Mouse (Mus musculus) C2C12 (cell line): ENCODE results near the gene Pdia3.

Experiments
- CEBPB ChIP-seq: IDR thresholded peaks from one replicate; pipeline ENCODE4 v1.6.1; 2011; ENCODE audit warnings: low read depth, mild to moderate bottlenecking, control low read depth, moderate library complexity
- CTCF ChIP-seq: IDR thresholded peaks from one replicate; pipeline ENCODE4 v1.5.1; 2011; ENCODE audit not compliant: control insufficient read depth, insufficient read depth, insufficient read length
- MAX ChIP-seq: IDR thresholded peaks from one replicate; pipeline ENCODE4 v1.6.1; 2011; ENCODE audit warnings: mild to moderate bottlenecking, control low read depth
- MYOD1 ChIP-seq: IDR thresholded peaks from one replicate; pipeline ENCODE4 v1.6.1; 2011; ENCODE audit warnings: low read depth; ENCODE audit not compliant: control insufficient read depth, insufficient read length
- USF1 ChIP-seq: IDR thresholded peaks from one replicate; pipeline ENCODE4 v1.6.1; 2011; ENCODE audit warnings: low read depth, mild to moderate bottlenecking, control low read depth, moderate library complexity

GRCm38 (mm10) chr2:121448739-121449535 is 35.4 kb downstream of the Pdia3 start, which contains the start of gene Serf2:
- TF ChIP-seq CTCF = no peak
- no peak for TF ChIP-seq MAX
- peak; percentile 94 for TF ChIP-seq USF1
- TF ChIP-seq CEBPB = no peak
- no peak for TF ChIP-seq MYOD1
